Mouse (Mus musculus) splenic B cell, adult 2 months (primary cell): Measurements from ENCODE around the gene Hist1h2bq.
"Not testable (repeated sequence)": the region's sequence is repeated elsewhere in the genome, so short reads cannot be mapped to it uniquely, and the experiment has no call there.

Experiments used
- DNase-seq: peaks from one replicate; pipeline ENCODE4 v3.0.0-alpha.2; 2011; ENCODE audit warnings: low read depth, low spot score
- H3K27me3 ChIP-seq: 2 replicates; pipeline ENCODE4 v1.6.1; 2012; ENCODE audit warnings: mild to moderate bottlenecking, low read length, moderate library complexity, mixed read lengths; ENCODE audit not compliant: control insufficient read depth, poor library complexity, insufficient read depth, severe bottlenecking
- H3K36me3 ChIP-seq: 2 replicates; pipeline ENCODE4 v1.6.1; 2012; ENCODE audit warnings: mild to moderate bottlenecking, low read length, moderate library complexity, mixed read lengths; ENCODE audit not compliant: control insufficient read depth, poor library complexity, insufficient read depth, severe bottlenecking

The Hist1h2bq gene

GRCm38 (mm10) chr13:21782361-21783254 is 27.4 kb downstream of the Hist1h2bq start:
- peak; percentile 31 for DNase-seq
- H3K36me3 ChIP-seq, H3K27me3 ChIP-seq: not testable (repeated sequence)

- DNase-seq, result no peak
- H3K27me3 ChIP-seq, result no peaks in the 10 kb centered on the region
- H3K36me3 ChIP-seq, result no peaks in the 10 kb centered on the region
Measured at GRCm38 (mm10) chr13:21781639-21782038, 28.4 kb downstream of the Hist1h2bq start.

- no peak for DNase-seq
- Histone ChIP-seq H3K27me3 (no peaks in the 10 kb centered on the region), H3K36me3 (no peaks in the 10 kb centered on the region)
Measured at GRCm38 (mm10) chr13:21781021-21781555, 28.9 kb downstream of the Hist1h2bq start.

- H3K27me3 ChIP-seq, result no peaks in the 10 kb centered on the region
- no peaks in the 10 kb centered on the region for H3K36me3 ChIP-seq
- DNase-seq, result peak; percentile 69
Measured at GRCm38 (mm10) chr13:21779767-21780731, 29.9 kb downstream of the Hist1h2bq start, which contains the start of gene Hist1h1b. TSS of gene Hist1h1b (minus strand) at chr13:21780625.

- H3K36me3 ChIP-seq, result no peaks in the 10 kb centered on the region
- H3K27me3 ChIP-seq, result no peaks in the 10 kb centered on the region
- DNase-seq, result peak; percentile 93
Measured at GRCm38 (mm10) chr13:21778814-21779766, 30.9 kb downstream of the Hist1h2bq start.
